ENCODE assay signal across 24 mouse cellular contexts in genomic region chr11:63753260-63753659, GRCm38 (mm10).
DNase-seq lines count a peak whose midpoint lies in the region; ATAC-seq and TF ChIP-seq lines count a peak whose summit lies in the region.
"Had no signal": no experiment of that assay in that cellular context is flagged by ENCODE, and none has a peak within 500 bp of the region (broad histone marks: within the 10 kb centered on the region; RNA-seq: fewer than 3 reads in every experiment).

No protein-coding gene starts in this region.

- H3K27ac ChIP-seq in kidney, adult 2 months (ENCODE audit: insufficient read depth, low read depth, low read length) = no peak overlapping the region
- no peak overlapping the region for H3K27ac ChIP-seq in limb, embryonic 13.5 days
- H3K27ac ChIP-seq: embryonic facial prominence, embryonic 13.5 days; gastrocnemius, adult 2 months; hindbrain, embryonic 14.5 days; layer of hippocampus, adult 2 months had no signal

- no peaks in the 10 kb centered on the region for H3K27me3 ChIP-seq in kidney, adult 2 months (replicated peaks; ENCODE audit: control insufficient read depth, insufficient read depth, low read length)
- no peaks in the 10 kb centered on the region for H3K27me3 ChIP-seq in limb, embryonic 13.5 days
- H3K27me3 ChIP-seq: embryonic facial prominence, embryonic 13.5 days had no signal

- TF ChIP-seq CTCF in kidney, adult 2 months (conservative IDR thresholded peaks at IDR 0.05; ENCODE audit: insufficient read depth, insufficient read length, low read depth, low read length) = no peak

- peak; percentile 54; the same call in 1 of the 2 replicates for ATAC-seq in limb, embryonic 13.5 days (ENCODE audit: low FRiP score, low read depth)
- ATAC-seq: activated CD4-positive, CD25-positive, alpha-beta regulatory T cell, adult 4 months; CD4-positive, CD25-positive, alpha-beta regulatory T cell, adult 4 months; forebrain, embryonic 16.5 days; midbrain, embryonic 16.5 days had no signal

- peak; percentile 33 for DNase-seq in embryo, embryonic 10 days (ENCODE audit: low spot score)
- DNase-seq in embryo, embryonic 9.5 days (ENCODE audit: extremely low spot score) = no peak
- DNase-seq in kidney, adult 2 months = peak; percentile 34
- peak; percentile 33 for DNase-seq in kidney, postnatal 14 days
- DNase-seq in B cell, adult 2 months = no peak
- DNase-seq in cerebellum, postnatal 4 days (ENCODE audit: low spot score in 2 of 2) = no peak
- no peak for DNase-seq in frontal cortex, postnatal 25 days (ENCODE audit: low spot score in 2 of 2)
- DNase-seq: adrenal gland, postnatal 10 days; cerebellum, postnatal 14 days; gastrocnemius, adult 2 months; heart, postnatal 36 days; layer of hippocampus, postnatal 36 days; lung, adult 18-20 months; lung, postnatal 36 days; thymus, postnatal 36 days had no signal

- no peaks in the 10 kb centered on the region for H3K4me1 ChIP-seq in kidney, adult 2 months (ENCODE audit: control insufficient read depth, insufficient read depth, low read length)
- H3K4me1 ChIP-seq in limb, embryonic 13.5 days = peaks cover 24% of the 10 kb centered on the region

- no peak overlapping the region for H3K4me2 ChIP-seq in limb, embryonic 13.5 days (replicated peaks)
- H3K4me2 ChIP-seq: embryonic facial prominence, embryonic 13.5 days; hindbrain, embryonic 14.5 days; liver, embryonic 11.5 days had no signal

- H3K4me3 ChIP-seq in kidney, adult 2 months (ENCODE audit: insufficient read depth, low read depth, low read length) = no peak overlapping the region
- H3K4me3 ChIP-seq in limb, embryonic 13.5 days = no peak overlapping the region
- H3K4me3 ChIP-seq: embryonic facial prominence, embryonic 13.5 days; gastrocnemius, adult 2 months; layer of hippocampus, adult 2 months had no signal

- WGBS in kidney, adult 2 months = 40% methylated on average over 5 of the region's 5 CpGs
- 22% methylated on average over 5 of the region's 5 CpGs for WGBS in limb, embryonic 13.5 days

- H3K36me3 ChIP-seq in kidney, adult 2 months (ENCODE audit: control insufficient read depth, insufficient read depth, low read length) = no peaks in the 10 kb centered on the region
- no peaks in the 10 kb centered on the region for H3K36me3 ChIP-seq in limb, embryonic 13.5 days
- H3K36me3 ChIP-seq: embryonic facial prominence, embryonic 13.5 days had no signal

- H3K9me3 ChIP-seq in limb, embryonic 13.5 days = no peaks in the 10 kb centered on the region
- H3K9me3 ChIP-seq: embryonic facial prominence, embryonic 13.5 days had no signal

- H3K9ac ChIP-seq in limb, embryonic 13.5 days = no peak overlapping the region
- H3K9ac ChIP-seq: embryonic facial prominence, embryonic 13.5 days; hindbrain, embryonic 14.5 days had no signal

- no peak for TF ChIP-seq POLR2A in kidney, adult 2 months (IDR thresholded peaks at IDR 0.05; ENCODE audit: low read depth, low read length)

Comparison
In these comparisons a context has a peak if more than half of its experiments do, and no peak if none do; other contexts are left out.
1. DNase-seq: peak in embryo, embryonic 10 days (single experiment), kidney, adult 2 months (single experiment) and kidney, postnatal 14 days (single experiment); none in embryo, embryonic 9.5 days (single experiment), B cell, adult 2 months (0 of 2), cerebellum, postnatal 4 days (0 of 2) and frontal cortex, postnatal 25 days (0 of 2).